Mouse (Mus musculus): ENCODE results near the gene Ngfr. TPM values are rescaled to one million over a fixed set of nuclear protein-coding genes. Genes with fewer than 3 reads are reported as not detected.

Ngfr gene
- total RNA-seq, 1 experiment from 2014 or later, result 1.3 TPM

- ATAC-seq (replicated peaks; ENCODE audit: insufficient number of reproducible peaks, low FRiP score, low TSS enrichment, poor library complexity, severe bottlenecking), result no peak
Measured at GRCm38 (mm10) chr11:95538378-95539104, 49.0 kb downstream of the Ngfr start.

DNA sequence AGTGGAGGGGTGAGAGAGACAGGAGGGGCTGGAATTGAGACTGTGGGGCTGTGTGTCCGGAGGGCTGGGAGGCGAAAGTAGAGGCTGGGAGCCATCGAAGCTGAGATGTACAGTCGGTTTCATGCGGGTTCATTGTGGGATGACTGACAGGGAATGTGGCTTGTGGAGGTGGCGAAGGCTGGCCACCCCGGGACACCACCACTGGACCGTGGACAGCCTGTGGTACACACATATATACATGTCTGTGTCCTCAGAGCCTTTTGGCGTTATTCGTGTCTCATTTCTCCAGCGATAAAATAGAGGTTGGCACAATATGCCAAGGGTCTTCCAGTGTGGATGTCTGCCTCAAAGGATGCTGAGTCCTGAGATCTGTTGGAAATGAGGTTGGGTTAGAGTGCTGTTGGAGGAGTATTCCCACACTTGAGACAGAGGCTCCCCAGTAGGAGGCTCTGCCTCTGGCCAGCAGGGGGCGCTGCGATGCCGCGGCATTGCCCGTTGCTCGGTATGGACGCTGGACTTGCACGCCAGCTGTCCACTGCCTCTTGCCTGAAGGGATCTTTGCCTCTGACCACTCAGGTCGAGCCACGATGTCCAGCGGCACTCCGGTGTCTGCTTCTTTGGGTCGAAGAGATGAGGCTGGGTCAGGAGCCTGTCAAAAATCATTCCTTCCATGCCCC, 53.9 kb downstream of the Ngfr start:
- peak; percentile 76; the same call in 1 of the 2 replicates for ATAC-seq (replicated peaks; ENCODE audit: insufficient number of reproducible peaks, low FRiP score, low TSS enrichment, poor library complexity, severe bottlenecking)

DNA sequence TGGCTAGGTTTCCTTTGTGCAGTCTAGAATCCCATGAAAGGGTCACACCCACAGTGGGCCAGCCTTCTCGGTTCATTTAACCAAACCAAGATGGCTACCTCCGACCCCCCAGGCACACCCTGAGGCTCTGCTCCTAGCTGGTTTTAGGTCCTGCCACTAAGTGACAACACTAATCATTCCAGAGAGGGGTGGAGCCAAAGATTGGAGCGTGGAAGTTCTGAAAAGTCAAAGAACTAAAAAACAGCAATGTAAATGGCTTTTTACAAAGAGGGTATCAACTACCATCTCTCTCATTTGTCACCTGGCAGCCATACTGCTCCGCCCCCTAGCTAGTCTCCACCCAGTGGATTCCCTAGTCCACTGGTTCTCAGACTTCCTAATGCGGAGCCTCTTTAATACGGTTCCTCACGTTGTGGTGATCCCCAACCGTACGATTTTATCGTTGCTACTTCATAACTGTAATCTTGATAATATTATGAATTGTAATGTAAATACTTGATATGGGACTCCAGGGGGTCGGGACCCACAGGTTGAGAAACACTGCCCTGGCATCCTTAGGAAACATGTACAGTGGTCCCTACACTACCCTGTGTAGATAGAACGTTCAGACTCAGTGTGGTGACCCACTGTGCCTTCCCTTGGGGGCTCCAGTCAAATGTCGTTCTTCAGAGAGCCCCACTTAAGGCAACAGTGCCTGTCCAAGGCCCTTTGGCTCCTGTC, 55.0 kb downstream of the Ngfr start:
- ATAC-seq (replicated peaks; ENCODE audit: insufficient number of reproducible peaks, low FRiP score, low TSS enrichment, poor library complexity, severe bottlenecking), result no peak

DNA sequence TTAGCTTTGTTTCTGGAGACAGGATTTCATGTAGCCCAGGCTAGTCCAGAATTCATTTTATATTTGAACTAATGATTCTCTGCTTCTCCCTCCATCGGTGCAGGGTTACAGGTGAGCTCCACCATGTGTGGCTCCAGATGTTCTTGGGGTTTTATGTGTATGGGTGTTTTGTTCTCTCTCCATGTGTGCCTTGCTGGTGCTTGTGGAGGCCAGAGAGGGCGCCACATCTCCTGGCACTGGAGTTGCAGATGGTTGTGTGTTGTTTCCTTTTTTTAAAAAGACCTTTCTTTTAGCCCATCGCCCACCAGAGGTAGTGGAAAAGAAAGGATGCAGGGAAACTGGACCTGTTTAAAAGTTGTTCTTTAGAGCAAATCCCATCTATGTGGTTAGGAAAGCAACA, 59.3 kb downstream of the Ngfr start:
- no peak for ATAC-seq (replicated peaks; ENCODE audit: insufficient number of reproducible peaks, low FRiP score, low TSS enrichment, poor library complexity, severe bottlenecking)

GRCm38 (mm10) chr11:95527307-95527706, 60.2 kb downstream of the Ngfr start:
- ATAC-seq (replicated peaks; ENCODE audit: insufficient number of reproducible peaks, low FRiP score, low TSS enrichment, poor library complexity, severe bottlenecking), result no peak

GRCm38 (mm10) chr11:95521563-95521962, 66.0 kb downstream of the Ngfr start:
- ATAC-seq (replicated peaks; ENCODE audit: insufficient number of reproducible peaks, low FRiP score, low TSS enrichment, poor library complexity, severe bottlenecking), result peak; percentile 67

GRCm38 (mm10) chr11:95520456-95521072, 67.0 kb downstream of the Ngfr start:
- ATAC-seq (replicated peaks; ENCODE audit: insufficient number of reproducible peaks, low FRiP score, low TSS enrichment, poor library complexity, severe bottlenecking), result peak; percentile 81

DNA sequence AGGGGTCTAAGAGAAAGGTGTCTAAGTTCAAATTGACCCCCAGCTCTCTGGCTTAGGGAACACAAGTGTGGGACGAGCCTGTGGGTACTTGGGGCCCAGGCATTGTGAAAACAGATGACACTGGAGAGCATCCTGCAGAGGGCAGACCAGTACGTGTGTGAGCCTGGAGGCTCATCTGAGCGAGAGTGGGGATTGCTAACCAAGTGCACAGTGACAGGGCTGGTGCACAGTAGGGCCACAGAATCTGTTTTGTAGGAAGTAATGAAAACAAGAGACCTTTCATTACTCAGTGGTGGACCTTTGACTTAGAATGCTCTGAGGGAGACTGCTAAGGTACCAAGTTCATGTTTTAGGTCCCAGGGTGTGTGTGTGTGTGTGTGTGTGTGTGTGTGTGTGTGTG, 67.5 kb downstream of the Ngfr start:
- no peak for ATAC-seq (replicated peaks; ENCODE audit: insufficient number of reproducible peaks, low FRiP score, low TSS enrichment, poor library complexity, severe bottlenecking)

DNA sequence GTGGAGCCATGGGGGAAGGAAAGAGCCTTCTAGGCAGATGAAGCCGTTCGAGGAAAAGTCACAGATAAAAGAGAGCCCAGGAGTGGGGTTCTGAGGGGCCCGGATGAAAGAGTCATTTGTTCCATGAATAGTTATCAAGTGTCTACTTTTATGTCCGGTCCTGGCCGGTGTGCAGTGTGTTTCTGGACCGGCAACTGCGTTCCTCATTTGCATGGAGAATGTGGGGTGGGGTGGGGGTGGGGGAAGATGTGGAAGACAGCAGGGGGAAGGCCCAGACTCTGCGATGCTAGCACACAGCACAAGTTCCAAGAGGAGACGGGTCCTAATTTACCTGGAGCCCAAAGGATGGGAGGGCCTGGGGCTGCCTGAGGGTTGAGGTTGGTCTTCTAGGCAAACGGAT, 68.2 kb downstream of the Ngfr start:
- ATAC-seq (replicated peaks; ENCODE audit: insufficient number of reproducible peaks, low FRiP score, low TSS enrichment, poor library complexity, severe bottlenecking), result no peak

Other genes starting within 250 kb of the Ngfr start
- 42.2 to 79.4 TPM (median 58.1 TPM) in 3 replicates for gene Slc35b1, start 203.0 kb downstream of the Ngfr start, total RNA-seq (2017)
- 68.6 to 98.9 TPM (median 97.4 TPM) in 3 replicates for gene Spop, start 173.7 kb downstream of the Ngfr start, total RNA-seq (2017)
- not detected in 3 replicates for gene Nxph3, start 73.2 kb downstream of the Ngfr start, total RNA-seq (2017)
- gene Phb, start 79.2 kb upstream of the Ngfr start, total RNA-seq (2017), result 31.8 to 48.7 TPM (median 44.4 TPM) in 3 replicates
- gene Zfp652, start 124.9 kb upstream of the Ngfr start, total RNA-seq (2017), result 15.2 to 48.6 TPM (median 24.2 TPM) in 3 replicates
- gene B130006D01Rik, start 135.9 kb upstream of the Ngfr start, total RNA-seq (2017), result 2.5 to 6.1 TPM (median 5.2 TPM) in 3 replicates
- gene Phospho1, start 236.8 kb upstream of the Ngfr start, total RNA-seq (2017), result 2.8 to 3.6 TPM in 2 of 3 replicates, not detected in the other
- gene Gngt2, start 249.5 kb upstream of the Ngfr start, total RNA-seq (2017), result 863 to 2,060 TPM (median 1,763 TPM) in 3 replicates